Mouse (Mus musculus) kidney, postnatal 0 days (tissue): ENCODE data around the gene Stk38. TPM values are rescaled to one million over a fixed set of nuclear protein-coding genes. Genes with fewer than 3 reads are reported as not detected.

ENCODE experiments used
- ATAC-seq: fragments of 200-750 bp; cut with Nextera tagmentation; replicated peaks from 2 replicates; pipeline ENCODE4 v1.8.0; 2017; ENCODE audit warnings: low read depth, moderate number of reproducible peaks, moderate TSS enrichment, moderate library complexity; ENCODE audit not compliant: low FRiP score
- DNase-seq: peaks from one replicate; pipeline ENCODE4 v3.0.0-alpha.2; 2016; ENCODE audit warnings: low spot score
- H3K27ac ChIP-seq: fragments of 300-500 bp; sonication (generic); 2 replicates; pipeline ENCODE4 v1.5.1; 2014; ENCODE audit warnings: mild to moderate bottlenecking
- H3K27me3 ChIP-seq: fragments of 300-500 bp; sonication (generic); 2 replicates; pipeline ENCODE4 v1.6.1; 2014; ENCODE audit warnings: low read length, mixed read lengths; ENCODE audit not compliant: insufficient read depth
- H3K36me3 ChIP-seq: fragments of 300-500 bp; sonication (generic); 2 replicates; pipeline ENCODE4 v1.6.1; 2014; ENCODE audit warnings: low read length, mixed read lengths; ENCODE audit not compliant: insufficient read depth
- H3K4me1 ChIP-seq: fragments of 300-500 bp; sonication (generic); replicated peaks from 2 replicates; pipeline ENCODE4 v1.6.1; 2014; ENCODE audit warnings: antibody characterized with exemption, low read length, mixed read lengths; ENCODE audit not compliant: insufficient read depth
- H3K4me2 ChIP-seq: fragments of 300-500 bp; sonication (generic); 2 replicates; pipeline ENCODE4 v1.6.1; 2014; ENCODE audit warnings: mild to moderate bottlenecking, low read length, moderate library complexity, mixed read lengths
- H3K4me3 ChIP-seq: fragments of 300-500 bp; sonication (generic); replicated peaks from 2 replicates; pipeline ENCODE4 v1.5.1; 2014; ENCODE audit warnings: low read depth, low read length
- H3K9ac ChIP-seq: fragments of 300-500 bp; sonication (generic); 2 replicates; pipeline ENCODE4 v1.6.1; 2014; ENCODE audit warnings: low read depth, low read length
- H3K9me3 ChIP-seq: fragments of 300-500 bp; sonication (generic); replicated peaks from 2 replicates; pipeline ENCODE4 v1.6.1; 2016; ENCODE audit warnings: low read length, inconsistent platforms, mixed read lengths
- CTCF ChIP-seq: IDR thresholded peaks from 2 replicates; pipeline ENCODE4 v1.5.1; 2016; ENCODE audit warnings: antibody characterized with exemption, low read depth, mild to moderate bottlenecking, moderate library complexity
- WGBS: fragments of 180-500 bp; shearing (Covaris S2); extraction: QIAGEN DNeasy Blood & Tissue Kit; methylation state at CpG from one replicate; pipeline ENCODE4 v1.1.7; 2014; 5-methylcytosine and 5-hydroxymethylcytosine counted together
- polyA plus RNA-seq: library from polyadenylated mRNA; unstranded; fragments of >200 nt; fragmentation: Nextera tagmentation; extraction: Ambion mirVana; gene quantifications from 2 replicates; pipeline ENCODE4 v1.2.1, GENCODE M21; 2015

Stk38 gene
- polyA plus RNA-seq, 1 experiment from 2014 or later = 58.8 TPM

- 2% methylated on average over 14 of the region's 14 CpGs for WGBS
- Histone ChIP-seq H3K27me3 (no peaks in the 10 kb centered on the region), H3K4me2 (peak overlapping the region; percentile 43), H3K9ac (peak overlapping the region; percentile 40; the same call in 1 of the 2 replicates), H3K27ac (peak overlapping the region; percentile 96), H3K4me3 (no peak overlapping the region), H3K9me3 (no peaks in the 10 kb centered on the region), H3K4me1 (peaks cover 16% of the 10 kb centered on the region; the same call in 1 of the 2 replicates), H3K36me3 (no peaks in the 10 kb centered on the region)
- DNase-seq = peak; percentile 97
- ATAC-seq = peak; percentile 95
- TF ChIP-seq CTCF = peak; percentile 61
Observed at GRCm38 (mm10) chr17:28930392-28931074, 77.3 kb downstream of the Stk38 start.

- TF ChIP-seq CTCF = no peak
Observed at GRCm38 (mm10) chr17:28929369-28929768, 78.4 kb downstream of the Stk38 start.

GRCm38 (mm10) chr17:28928004-28928403 is 79.8 kb downstream of the Stk38 start:
- Histone ChIP-seq H3K4me3 (no peak overlapping the region), H3K36me3 (no peaks in the 10 kb centered on the region), H3K27me3 (no peaks in the 10 kb centered on the region), H3K4me2 (no peak overlapping the region), H3K4me1 (peaks cover 16% of the 10 kb centered on the region; the same call in 1 of the 2 replicates), H3K27ac (no peak overlapping the region), H3K9me3 (no peaks in the 10 kb centered on the region), H3K9ac (no peak overlapping the region)
- TF ChIP-seq CTCF = no peak
- ATAC-seq (no peak), DNase-seq (no peak)
- 57% methylated on average over 9 of the region's 9 CpGs for WGBS

More at GRCm38 (mm10) chr17:28929369-28929768, 78.4 kb downstream of the Stk38 start:
- Histone ChIP-seq H3K9me3 (no peaks in the 10 kb centered on the region), H3K27ac (no peak overlapping the region), H3K27me3 (no peaks in the 10 kb centered on the region), H3K4me2 (no peak overlapping the region), H3K4me1 (peaks cover 16% of the 10 kb centered on the region; the same call in 1 of the 2 replicates), H3K4me3 (no peak overlapping the region), H3K36me3 (no peaks in the 10 kb centered on the region), H3K9ac (no peak overlapping the region)
- ATAC-seq (no peak), DNase-seq (no peak)
- WGBS = 88% methylated on average over 4 of the region's 4 CpGs

DNA sequence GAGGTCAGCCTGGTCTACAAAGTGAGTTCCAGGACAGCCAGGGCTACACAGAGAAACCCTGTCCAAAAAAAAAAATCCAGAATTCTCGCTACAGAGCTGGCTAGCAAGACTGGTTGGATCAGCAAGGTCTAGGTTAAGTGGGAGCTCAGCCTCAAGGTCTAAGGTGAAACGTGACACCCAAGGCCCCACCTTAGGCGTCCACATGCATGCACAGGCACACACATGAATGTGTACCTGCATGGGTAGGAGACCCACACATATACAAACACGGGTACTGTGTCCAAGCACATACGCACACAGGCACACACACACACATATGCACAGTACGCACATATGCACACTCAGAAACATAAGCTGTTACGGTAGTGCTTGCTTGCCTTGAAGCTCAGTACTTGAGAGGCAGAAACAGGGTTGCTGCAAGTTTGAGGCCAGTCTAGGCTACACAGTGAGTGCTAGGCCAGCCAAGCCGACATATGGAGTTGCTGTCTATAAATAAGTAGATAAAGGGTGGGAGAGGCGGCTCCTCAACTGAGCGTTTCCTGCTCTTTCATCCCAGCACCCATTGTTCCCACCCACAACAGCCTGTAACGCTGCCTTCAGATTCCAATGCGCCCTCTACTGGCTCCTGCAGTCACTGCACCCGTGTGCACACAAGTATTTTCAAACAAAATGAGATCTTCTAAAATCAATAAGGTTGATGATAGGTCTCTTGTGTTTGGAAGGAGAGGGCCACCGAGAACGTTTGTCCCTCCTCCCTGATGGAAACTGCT is 80.7 kb downstream of the Stk38 start:
- TF ChIP-seq CTCF = peak; percentile 87
- Histone ChIP-seq H3K36me3 (no peaks in the 10 kb centered on the region), H3K27me3 (no peaks in the 10 kb centered on the region), H3K4me1 (peaks cover 16% of the 10 kb centered on the region; the same call in 1 of the 2 replicates), H3K4me2 (no peak overlapping the region), H3K9me3 (no peaks in the 10 kb centered on the region), H3K4me3 (no peak overlapping the region), H3K27ac (no peak overlapping the region; the same call in 1 of the 2 replicates), H3K9ac (no peak overlapping the region)
- DNase-seq = peak; percentile 88
- no peak for ATAC-seq
- WGBS = 48% methylated on average over 15 of the region's 15 CpGs

- no peaks in the 10 kb centered on the region for H3K9me3 ChIP-seq
- H3K4me1 ChIP-seq = peaks cover 14% of the 10 kb centered on the region; the same call in 1 of the 2 replicates
- no peaks in the 10 kb centered on the region for H3K27me3 ChIP-seq
- no peaks in the 10 kb centered on the region for H3K36me3 ChIP-seq
- no peak for ATAC-seq
- no peak overlapping the region for H3K27ac ChIP-seq
- TF ChIP-seq CTCF = peak; percentile 88
- H3K4me2 ChIP-seq = no peak overlapping the region
- H3K9ac ChIP-seq = no peak overlapping the region
- DNase-seq = peak; percentile 90
- no peak overlapping the region for H3K4me3 ChIP-seq
- 14% methylated on average over 13 of the region's 13 CpGs for WGBS
Observed at GRCm38 (mm10) chr17:28926380-28926779, 81.4 kb downstream of the Stk38 start.

- WGBS = 78% methylated on average over 8 of the region's 8 CpGs
- TF ChIP-seq CTCF = no peak
- no peak for ATAC-seq
Observed at GRCm38 (mm10) chr17:28924957-28925595, 82.7 kb downstream of the Stk38 start.

More at GRCm38 (mm10) chr17:28924957-28925595, 82.7 kb downstream of the Stk38 start:
- peaks cover 8% of the 10 kb centered on the region; the same call in 1 of the 2 replicates for H3K4me1 ChIP-seq
- no peak overlapping the region for H3K9ac ChIP-seq
- no peaks in the 10 kb centered on the region for H3K36me3 ChIP-seq
- H3K4me3 ChIP-seq = no peak overlapping the region
- no peak overlapping the region for H3K4me2 ChIP-seq
- H3K9me3 ChIP-seq = no peaks in the 10 kb centered on the region
- no peaks in the 10 kb centered on the region for H3K27me3 ChIP-seq
- no peak for DNase-seq
- no peak overlapping the region for H3K27ac ChIP-seq
